Mouse (Mus musculus): ENCODE data around the gene Ankrd33b. TPM values are rescaled to one million over a fixed set of nuclear protein-coding genes. Genes with fewer than 3 reads are reported as not detected.

The Ankrd33b gene
- polyA plus RNA-seq, 1 experiment, result 0.66 TPM

DNA sequence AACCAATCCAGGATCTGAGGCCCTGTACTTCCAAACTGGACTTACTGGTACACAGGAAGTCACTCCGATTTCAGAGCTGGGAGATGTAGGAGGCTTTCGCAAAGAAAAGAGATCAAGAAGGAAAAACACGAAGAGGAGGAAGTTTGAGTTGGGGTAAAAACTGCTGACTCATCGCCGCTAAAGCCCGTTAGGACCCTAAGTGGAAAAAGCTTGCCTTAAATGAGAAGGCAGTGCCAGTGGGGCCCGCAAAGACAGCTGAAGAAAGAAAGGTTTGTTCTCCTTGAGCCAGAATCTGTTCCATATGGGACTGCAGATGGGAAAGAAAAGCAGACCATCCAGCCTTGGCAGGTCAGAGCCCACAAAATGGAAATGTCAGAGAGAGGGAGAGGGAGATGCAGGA is 118.6 kb downstream of the Ankrd33b start:
- no peak for DNase-seq (ENCODE audit: low read depth)
- TF ChIP-seq POLR2A (IDR thresholded peaks at IDR 0.05; ENCODE audit: borderline replicate concordance, extremely low read depth, insufficient read depth, insufficient read length, poor library complexity, severe bottlenecking) (no peak), CTCF (IDR thresholded peaks at IDR 0.05; ENCODE audit: borderline replicate concordance, extremely low read depth, insufficient read depth, insufficient read length) (no peak)

DNA sequence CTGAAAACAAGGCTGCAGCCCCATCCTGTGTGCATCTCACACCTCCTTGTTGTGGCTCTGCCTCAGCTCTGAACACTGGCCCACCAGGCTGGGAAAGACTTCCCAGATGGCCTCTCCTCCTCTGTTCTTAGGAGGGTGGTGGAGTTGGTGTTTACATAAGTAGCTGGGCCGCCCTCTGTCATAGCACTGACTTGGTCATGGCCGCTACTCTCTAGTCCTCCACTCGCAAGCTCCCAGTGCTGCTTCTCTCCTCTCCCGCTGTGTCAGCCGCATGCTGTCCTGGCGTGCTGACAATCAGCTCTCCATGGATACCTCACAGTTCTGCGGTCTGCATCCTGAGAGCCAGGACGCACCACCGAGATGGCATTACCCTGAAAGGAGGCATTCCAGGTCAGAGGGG is 120.5 kb downstream of the Ankrd33b start:
- DNase-seq (ENCODE audit: low read depth), result peak; percentile 52
- TF ChIP-seq POLR2A (IDR thresholded peaks at IDR 0.05; ENCODE audit: borderline replicate concordance, extremely low read depth, insufficient read depth, insufficient read length, poor library complexity, severe bottlenecking), result no peak
- no peak for TF ChIP-seq CTCF (IDR thresholded peaks at IDR 0.05; ENCODE audit: borderline replicate concordance, extremely low read depth, insufficient read depth, insufficient read length)

GRCm38 (mm10) chr15:31245934-31246333 is 121.6 kb downstream of the Ankrd33b start:
- no peak for TF ChIP-seq CTCF (IDR thresholded peaks at IDR 0.05; ENCODE audit: borderline replicate concordance, extremely low read depth, insufficient read depth, insufficient read length)
- no peak for TF ChIP-seq POLR2A (IDR thresholded peaks at IDR 0.05; ENCODE audit: borderline replicate concordance, extremely low read depth, insufficient read depth, insufficient read length, poor library complexity, severe bottlenecking)
- DNase-seq (ENCODE audit: low read depth), result no peak

GRCm38 (mm10) chr15:31244696-31245445 is 122.7 kb downstream of the Ankrd33b start:
- TF ChIP-seq POLR2A (IDR thresholded peaks at IDR 0.05; ENCODE audit: borderline replicate concordance, extremely low read depth, insufficient read depth, insufficient read length, poor library complexity, severe bottlenecking), result no peak
- TF ChIP-seq CTCF (IDR thresholded peaks at IDR 0.05; ENCODE audit: borderline replicate concordance, extremely low read depth, insufficient read depth, insufficient read length), result no peak
- no peak for DNase-seq (ENCODE audit: low read depth)

GRCm38 (mm10) chr15:31243260-31243659 is 124.3 kb downstream of the Ankrd33b start:
- TF ChIP-seq POLR2A (IDR thresholded peaks at IDR 0.05; ENCODE audit: borderline replicate concordance, extremely low read depth, insufficient read depth, insufficient read length, poor library complexity, severe bottlenecking), result no peak
- no peak for TF ChIP-seq CTCF (IDR thresholded peaks at IDR 0.05; ENCODE audit: borderline replicate concordance, extremely low read depth, insufficient read depth, insufficient read length)
- DNase-seq (ENCODE audit: low read depth), result no peak

Other genes starting within 250 kb of the Ankrd33b start
- 16.6 and 24.4 TPM in 2 replicates for gene Dap, start 143.4 kb downstream of the Ankrd33b start, polyA plus RNA-seq (2012; rRNA removed)
- 1.2 and 1.5 TPM in 2 replicates for gene Ropn1l, start 86.0 kb upstream of the Ankrd33b start, polyA plus RNA-seq (2012; rRNA removed)
- 72.7 and 109 TPM in 2 replicates for gene March6, start 163.3 kb upstream of the Ankrd33b start, polyA plus RNA-seq (2012; rRNA removed)
- 5.3 and 7.4 TPM in 2 replicates for gene Cmbl, start 197.7 kb upstream of the Ankrd33b start, polyA plus RNA-seq (2012; rRNA removed)
- 354 and 372 TPM in 2 replicates for gene Cct5, start 234.1 kb upstream of the Ankrd33b start, polyA plus RNA-seq (2012; rRNA removed)
- 13.4 and 14.9 TPM in 2 replicates for gene Fam173b, start 234.1 kb upstream of the Ankrd33b start, polyA plus RNA-seq (2012; rRNA removed)